In the genomic region with DNA sequence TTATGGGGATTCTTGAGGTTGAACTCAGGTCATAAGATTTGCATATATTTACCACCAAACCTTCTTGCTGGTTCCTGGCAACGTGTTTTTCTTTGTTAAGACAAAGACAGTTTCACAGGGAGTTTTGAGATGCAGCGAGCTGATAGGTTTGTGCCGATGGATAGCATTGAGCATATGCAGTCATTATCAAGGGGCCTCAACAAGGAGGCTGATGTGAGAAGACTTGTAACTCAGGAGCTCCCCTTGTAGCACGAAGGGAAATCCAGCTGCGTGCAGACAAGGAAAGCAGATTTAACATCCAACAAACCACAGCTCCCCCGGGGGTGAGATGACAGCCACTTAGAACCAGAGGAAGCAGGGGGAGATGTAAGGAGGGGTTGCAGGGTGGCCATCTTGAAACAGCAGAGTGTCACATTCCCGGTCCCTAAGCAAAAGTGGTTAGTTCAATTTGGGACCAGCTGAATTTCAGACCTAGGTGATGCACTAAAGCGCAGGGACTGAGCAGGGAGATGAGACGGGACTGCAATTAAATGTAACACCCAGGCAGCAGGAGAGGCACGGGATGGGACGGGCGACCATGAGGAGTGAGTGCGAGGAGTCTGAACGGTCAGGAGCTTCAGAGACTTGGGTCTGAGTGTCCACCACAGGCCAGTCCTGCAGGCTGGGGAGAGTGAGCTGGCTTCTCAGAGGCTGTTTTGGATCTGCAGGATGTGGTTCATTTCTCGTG, we compare ENCODE assay signal across 27 mouse cellular contexts. TPM values are rescaled to one million over a fixed set of nuclear protein-coding genes. Genes with fewer than 3 reads are reported as not detected.
DNase-seq lines count a peak whose midpoint lies in the region; ATAC-seq and TF ChIP-seq lines count a peak whose summit lies in the region.
"Had no signal": no experiment of that assay in that cellular context is flagged by ENCODE, and none has a peak within 500 bp of the region (broad histone marks: within the 10 kb centered on the region; RNA-seq: fewer than 3 reads in every experiment).

No protein-coding gene starts in this region.

- TF ChIP-seq POLR2A in heart, adult 2 months (IDR thresholded peaks at IDR 0.05; ENCODE audit: insufficient read depth, low read depth, low read length): no peak

- no peak for DNase-seq in heart, adult 2 months
- peak; percentile 77 for DNase-seq in CD4-positive helper T cell, adult 2 months (ENCODE audit: low read depth, low spot score)
- peak; percentile 74 for DNase-seq in induced T-regulatory cell, adult 2 months (ENCODE audit: low read depth)
- DNase-seq in thymus, postnatal 0 days (ENCODE audit: low spot score): peak; percentile 76
- no peak for DNase-seq in forebrain, postnatal 0 days
- DNase-seq in gastrocnemius, adult 2 months: no peak
- DNase-seq: adrenal gland, adult 8-10 months; cerebellum, adult 11 months; embryo, embryonic 11 days; kidney, postnatal 36 days; lung, adult 2 months had no signal

- H3K9ac ChIP-seq in heart, embryonic 16.5 days (ENCODE audit: low read length): no peak overlapping the region
- no peak overlapping the region for H3K9ac ChIP-seq in heart, adult 2 months (ENCODE audit: low read depth, low read length)
- H3K9ac ChIP-seq in forebrain, postnatal 0 days: no peak overlapping the region
- H3K9ac ChIP-seq: heart, embryonic 15.5 days; neural tube, embryonic 15.5 days had no signal

- no peaks in the 10 kb centered on the region for H3K36me3 ChIP-seq in heart, embryonic 16.5 days (ENCODE audit: control insufficient read depth, insufficient read depth)
- H3K36me3 ChIP-seq in heart, adult 2 months (ENCODE audit: control insufficient read depth, insufficient read depth, low read length): no peaks in the 10 kb centered on the region
- H3K36me3 ChIP-seq in forebrain, postnatal 0 days (ENCODE audit: insufficient read depth): no peaks in the 10 kb centered on the region
- H3K36me3 ChIP-seq: heart, embryonic 15.5 days; hindbrain, embryonic 10.5 days; neural tube, embryonic 15.5 days had no signal

- peaks cover 9% of the 10 kb centered on the region for H3K27me3 ChIP-seq in heart, embryonic 16.5 days (ENCODE audit: control insufficient read depth, insufficient read depth, low read length)
- H3K27me3 ChIP-seq in heart, adult 2 months (ENCODE audit: control insufficient read depth, insufficient read depth, low read length): peaks cover 2% of the 10 kb centered on the region; the same call in 1 of the 2 replicates
- H3K27me3 ChIP-seq in forebrain, postnatal 0 days (ENCODE audit: insufficient read depth, low read length): peaks cover 2% of the 10 kb centered on the region; the same call in 1 of the 2 replicates

- WGBS in heart, embryonic 16.5 days: 60% methylated on average over 15 of the region's 15 CpGs
- WGBS in heart, adult 2 months: 59% methylated on average over 15 of the region's 15 CpGs
- 64% methylated on average over 15 of the region's 15 CpGs for WGBS in forebrain, postnatal 0 days

- H3K4me1 ChIP-seq in heart, embryonic 16.5 days (ENCODE audit: control insufficient read depth, insufficient read depth, low read length): peaks cover 8% of the 10 kb centered on the region; the same call in 1 of the 2 replicates
- H3K4me1 ChIP-seq in heart, adult 2 months (ENCODE audit: control insufficient read depth, insufficient read depth, low read length): peaks cover 2% of the 10 kb centered on the region
- H3K4me1 ChIP-seq in forebrain, postnatal 0 days (ENCODE audit: insufficient read depth): no peaks in the 10 kb centered on the region

- no peak overlapping the region for H3K27ac ChIP-seq in heart, embryonic 16.5 days (ENCODE audit: low read length)
- no peak overlapping the region for H3K27ac ChIP-seq in heart, adult 2 months
- H3K27ac ChIP-seq in forebrain, postnatal 0 days (ENCODE audit: low read depth, low read length): no peak overlapping the region
- no peak overlapping the region for H3K27ac ChIP-seq in gastrocnemius, adult 2 months
- H3K27ac ChIP-seq: heart, embryonic 15.5 days; hindbrain, embryonic 10.5 days; neural tube, embryonic 15.5 days; stomach, postnatal 0 days had no signal

- intact Hi-C loops in heart, adult 2 months (cut with DNase I): no loop called here
- intact Hi-C loops in gastrocnemius, adult 2 months (cut with DNase I): no loop called here

- TF ChIP-seq CTCF in heart, adult 2 months (IDR thresholded peaks at IDR 0.05): no peak
- no peak for TF ChIP-seq CTCF in forebrain, postnatal 0 days (IDR thresholded peaks at IDR 0.05; ENCODE audit: low read depth)
- no peak for TF ChIP-seq CTCF in gastrocnemius, adult 2 months (IDR thresholded peaks at IDR 0.05)

- no peaks in the 10 kb centered on the region for H3K79me2 ChIP-seq in heart, adult 2 months (replicated peaks; ENCODE audit: control insufficient read depth, insufficient read depth, low read length)

- H3K4me2 ChIP-seq in heart, embryonic 16.5 days (ENCODE audit: low read depth, low read length): no peak overlapping the region
- no peak overlapping the region for H3K4me2 ChIP-seq in forebrain, postnatal 0 days (ENCODE audit: low read depth)
- H3K4me2 ChIP-seq: heart, embryonic 15.5 days; liver, embryonic 11.5 days; neural tube, embryonic 15.5 days had no signal

- H3K9me3 ChIP-seq in heart, embryonic 16.5 days (replicated peaks; ENCODE audit: control insufficient read depth, low read length): no peaks in the 10 kb centered on the region
- no peaks in the 10 kb centered on the region for H3K9me3 ChIP-seq in forebrain, postnatal 0 days (ENCODE audit: low read length)
- H3K9me3 ChIP-seq: heart, embryonic 15.5 days; hindbrain, embryonic 10.5 days; neural tube, embryonic 15.5 days had no signal

- ATAC-seq in heart, embryonic 16.5 days (replicated peaks; ENCODE audit: extremely low read depth, insufficient read depth, low FRiP score): 0 out of 2 replicates have a peak, but pooled peaks have one; percentile 6
- no peak; the same call in 1 of the 2 replicates for ATAC-seq in forebrain, postnatal 0 days
- ATAC-seq in granulocyte monocyte progenitor cell, adult 5-6 weeks (replicated peaks; ENCODE audit: poor library complexity, severe bottlenecking): no peak
- ATAC-seq: forebrain, embryonic 16.5 days had no signal

- no peak for TF ChIP-seq EP300 in heart, adult 2 months (IDR thresholded peaks at IDR 0.05; ENCODE audit: insufficient read depth, low read depth, low read length)

- H3K4me3 ChIP-seq in heart, embryonic 16.5 days (ENCODE audit: low read length): no peak overlapping the region
- H3K4me3 ChIP-seq in heart, adult 2 months: no peak overlapping the region
- no peak overlapping the region for H3K4me3 ChIP-seq in forebrain, postnatal 0 days (ENCODE audit: low read depth, low read length)
- H3K4me3 ChIP-seq in gastrocnemius, adult 2 months: no peak overlapping the region
- H3K4me3 ChIP-seq: heart, embryonic 15.5 days; hindbrain, embryonic 10.5 days; myocyte; neural tube, embryonic 15.5 days had no signal

RNA-seq across cellular contexts. Expression of a gene that starts 33.1 kb away (rescaled TPM):
- not detected in 2 replicates for polyA plus RNA-seq in heart, embryonic 16.5 days (2015; fragmentation: Nextera tagmentation; extraction: Ambion mirVana)
- not detected for total RNA-seq in heart, adult 2 months (2021)
- 0.68 TPM in 1 of 2 replicates, not detected in the other for polyA plus RNA-seq in heart, adult 2 months (2012; rRNA removed)
- not detected in 2 replicates for polyA plus RNA-seq in thymus, postnatal 0 days (2015; fragmentation: Nextera tagmentation; extraction: Ambion mirVana)
- total RNA-seq in forebrain, postnatal 0 days (2014; rRNA removed): not detected in 2 replicates
- 0.31 TPM in 1 of 2 replicates, not detected in the other for polyA plus RNA-seq in forebrain, postnatal 0 days (2015; fragmentation: Nextera tagmentation; extraction: Ambion mirVana)
- total RNA-seq in granulocyte monocyte progenitor cell, adult 5-6 weeks (2014; fragmentation: Nextera tagmentation): not detected in 2 replicates
- not detected in 2 replicates for total RNA-seq in granulocyte monocyte progenitor cell, adult 5-6 weeks (2017)
- not detected for total RNA-seq in gastrocnemius, adult 2 months (2021)
- total RNA-seq: adrenal gland, adult 8-10 months; gastrocnemius, adult 18-20 months; heart, adult 8-10 months had no signal
- polyA plus RNA-seq: embryonic facial prominence, embryonic 14.5 days; forebrain, embryonic 16.5 days; heart, embryonic 15.5 days; hindbrain, embryonic 10.5 days; intestine, embryonic 14.5 days; kidney, embryonic 14.5 days; limb, embryonic 11.5 days; liver, embryonic 11.5 days; lung, adult 2 months; myocyte; neural tube, embryonic 15.5 days; urinary bladder, adult 2 months had no signal

Comparison
In these comparisons a context has a peak if more than half of its experiments do, and no peak if none do; other contexts are left out.
1. DNase-seq: peak in CD4-positive helper T cell, adult 2 months (single experiment), induced T-regulatory cell, adult 2 months (single experiment) and thymus, postnatal 0 days (single experiment); none in heart, adult 2 months (0 of 2), forebrain, postnatal 0 days (single experiment) and gastrocnemius, adult 2 months (single experiment).